Mouse (Mus musculus): ENCODE data around the gene Cpt1a.
A peak's percentile ranks its signal among the peaks of the same experiment; 100 is the strongest.

DNA sequence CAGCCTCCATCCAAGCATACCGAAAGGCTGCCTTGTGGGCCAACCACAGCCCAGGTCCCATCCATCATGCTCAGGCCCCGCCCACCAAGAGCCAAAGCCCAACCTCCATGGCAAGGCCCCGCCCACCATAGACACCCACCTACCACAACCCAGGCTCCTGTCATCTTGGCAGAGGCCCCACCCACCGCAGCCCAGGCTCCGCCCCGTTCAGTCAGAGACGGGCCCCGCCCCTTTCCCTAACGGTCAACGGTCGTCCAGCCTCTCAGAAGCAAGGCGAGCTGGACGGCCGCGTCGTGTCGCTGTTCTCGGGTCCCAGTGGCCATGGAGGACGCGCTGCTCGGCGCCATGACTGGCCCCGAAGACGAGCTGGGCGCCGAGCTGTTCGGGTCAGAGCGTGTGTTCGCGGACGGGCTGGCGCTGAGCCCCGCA is 66.5 kb downstream of the Cpt1a start, which contains the start of gene Tesmin:
- peak; percentile 56 for TF ChIP-seq CTCF (IDR thresholded peaks at IDR 0.05; ENCODE audit: low read depth, low read length)
- TF ChIP-seq POLR2A (IDR thresholded peaks at IDR 0.05; ENCODE audit: extremely low read depth, insufficient read depth, low read length), result peak; percentile 56; the same call in 1 of the 2 replicates
